Mouse (Mus musculus): ENCODE results near the gene Pkib.

Gene Pkib

GRCm38 (mm10) chr10:57731672-57732071 is 99.9 kb downstream of the Pkib start:
- in situ Hi-C loops (cut with MboI; ENCODE audit: low sequenced_read_pairs) = no loop called here

DNA sequence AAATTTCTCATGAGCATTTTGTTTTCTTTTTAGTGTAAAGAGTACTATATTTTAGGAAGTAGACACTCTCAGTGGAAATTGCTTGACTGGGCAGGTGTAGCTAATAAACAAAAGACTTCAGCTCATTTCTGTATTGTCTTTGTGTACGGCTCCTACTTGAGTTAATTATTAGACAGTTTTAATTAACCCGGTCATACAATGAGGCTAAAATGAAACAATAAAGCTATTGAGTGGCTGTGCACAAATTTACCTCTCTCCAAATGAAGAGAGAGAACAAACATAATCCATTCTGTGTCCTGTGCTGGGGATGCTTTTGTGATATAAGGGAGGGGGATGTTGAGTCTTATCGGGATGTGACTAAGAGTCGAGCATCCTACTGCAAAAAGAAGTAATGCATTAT is 109.0 kb downstream of the Pkib start:
- in situ Hi-C loops (cut with MboI; ENCODE audit: low sequenced_read_pairs) = no loop called here

DNA sequence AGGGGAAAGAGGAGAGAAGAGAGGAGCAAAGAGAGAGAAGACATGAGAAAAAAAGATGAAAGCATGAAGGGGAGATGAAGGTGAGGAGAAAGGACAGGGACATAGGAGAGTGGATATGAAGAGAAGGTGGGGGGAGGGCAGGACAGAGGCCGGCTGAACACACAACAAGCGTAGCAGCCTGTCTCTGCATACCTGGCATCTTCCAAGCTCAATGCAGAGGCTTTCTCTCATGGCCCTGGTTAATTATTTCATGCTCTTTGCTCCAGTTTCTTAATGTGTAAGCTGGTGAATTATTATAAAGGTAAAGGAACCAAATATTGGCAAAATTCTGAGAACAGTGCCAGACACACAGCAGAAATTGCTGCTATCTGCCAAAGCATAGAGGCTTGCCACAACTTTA is 109.6 kb downstream of the Pkib start:
- in situ Hi-C loops (cut with MboI; ENCODE audit: low sequenced_read_pairs) = no loop called here

DNA sequence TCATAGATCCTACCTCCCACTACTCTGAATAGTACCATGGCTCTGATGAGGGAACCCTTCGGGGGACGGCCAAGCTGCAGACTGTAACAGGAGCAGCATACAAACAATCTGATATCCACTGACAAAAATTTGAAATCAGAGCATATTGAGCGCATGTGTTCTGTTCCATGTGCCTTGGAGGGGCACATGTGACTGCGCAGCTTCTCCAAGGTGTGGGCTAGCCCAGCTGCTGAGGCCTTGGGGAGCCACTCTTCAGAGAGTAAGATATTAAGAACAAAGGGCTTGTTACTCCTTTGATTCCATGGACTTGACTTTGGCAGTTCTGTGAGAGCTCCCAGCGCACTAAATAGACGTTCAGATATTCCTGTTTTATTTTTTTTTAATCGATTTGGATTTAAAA is 111.3 kb downstream of the Pkib start:
- in situ Hi-C loops (cut with MboI; ENCODE audit: low sequenced_read_pairs) = no loop called here

GRCm38 (mm10) chr10:57743606-57744016 is 111.8 kb downstream of the Pkib start:
- in situ Hi-C loops (cut with MboI; ENCODE audit: low sequenced_read_pairs) = no loop called here

- in situ Hi-C loops (cut with MboI; ENCODE audit: low sequenced_read_pairs) = no loop called here
Observed at GRCm38 (mm10) chr10:57744128-57744765, 112.5 kb downstream of the Pkib start.

- in situ Hi-C loops (cut with MboI; ENCODE audit: low sequenced_read_pairs) = no loop called here
Observed at GRCm38 (mm10) chr10:57745452-57745851, 113.7 kb downstream of the Pkib start.

- in situ Hi-C loops (cut with MboI; ENCODE audit: low sequenced_read_pairs) = no loop called here
Observed at GRCm38 (mm10) chr10:57747127-57747526, 115.3 kb downstream of the Pkib start.

- in situ Hi-C loops (cut with MboI; ENCODE audit: low sequenced_read_pairs) = no loop called here
Observed at GRCm38 (mm10) chr10:57753343-57753742, 121.6 kb downstream of the Pkib start.

GRCm38 (mm10) chr10:57755201-57755736 is 123.5 kb downstream of the Pkib start:
- in situ Hi-C loops (cut with MboI; ENCODE audit: low sequenced_read_pairs) = no loop called here

- in situ Hi-C loops (cut with MboI; ENCODE audit: low sequenced_read_pairs) = no loop called here
Observed at GRCm38 (mm10) chr10:57758999-57759398, 127.2 kb downstream of the Pkib start.

DNA sequence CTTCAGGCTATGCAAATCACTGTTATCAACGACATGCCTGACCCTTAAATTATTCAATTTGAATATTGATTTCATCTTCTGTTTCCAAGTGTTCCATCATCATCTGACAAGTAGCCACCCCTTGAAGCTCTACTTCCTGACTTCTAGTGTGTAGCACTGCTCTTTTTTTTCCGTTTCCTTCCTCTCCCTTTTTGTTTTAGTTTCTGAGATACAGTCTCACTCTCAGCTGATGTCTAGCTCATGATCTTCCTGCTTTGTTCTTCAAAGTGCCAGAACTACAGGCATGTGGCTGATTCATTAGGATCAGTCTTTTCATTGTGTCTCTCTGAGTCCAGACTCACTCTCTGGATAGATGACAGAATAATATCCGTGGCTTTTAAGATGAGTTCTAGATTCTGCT is 128.9 kb downstream of the Pkib start:
- in situ Hi-C loops (cut with MboI; ENCODE audit: low sequenced_read_pairs) = no loop called here

DNA sequence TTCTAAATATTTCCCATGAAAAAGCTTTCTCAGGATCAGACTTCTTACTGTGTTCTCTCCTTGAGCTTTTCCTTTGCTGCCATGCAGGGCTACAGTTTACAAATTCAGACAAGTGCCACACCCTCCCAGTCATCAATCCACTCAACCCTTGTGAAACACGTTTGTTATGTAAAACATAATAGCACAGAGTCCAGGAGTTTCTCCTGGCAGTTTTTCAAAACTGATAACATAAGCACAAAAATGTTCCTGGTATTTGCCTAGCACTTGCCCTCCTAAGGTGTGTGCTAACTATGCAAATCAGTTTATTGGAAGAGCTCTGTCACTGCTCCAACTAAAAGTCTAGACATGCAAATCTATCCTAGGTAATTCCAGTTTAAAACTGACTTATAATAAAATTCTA is 131.3 kb downstream of the Pkib start:
- in situ Hi-C loops (cut with MboI; ENCODE audit: low sequenced_read_pairs) = no loop called here

GRCm38 (mm10) chr10:57783289-57784130 is 151.7 kb downstream of the Pkib start:
- in situ Hi-C loops (cut with MboI; ENCODE audit: low sequenced_read_pairs) = no loop called here

DNA sequence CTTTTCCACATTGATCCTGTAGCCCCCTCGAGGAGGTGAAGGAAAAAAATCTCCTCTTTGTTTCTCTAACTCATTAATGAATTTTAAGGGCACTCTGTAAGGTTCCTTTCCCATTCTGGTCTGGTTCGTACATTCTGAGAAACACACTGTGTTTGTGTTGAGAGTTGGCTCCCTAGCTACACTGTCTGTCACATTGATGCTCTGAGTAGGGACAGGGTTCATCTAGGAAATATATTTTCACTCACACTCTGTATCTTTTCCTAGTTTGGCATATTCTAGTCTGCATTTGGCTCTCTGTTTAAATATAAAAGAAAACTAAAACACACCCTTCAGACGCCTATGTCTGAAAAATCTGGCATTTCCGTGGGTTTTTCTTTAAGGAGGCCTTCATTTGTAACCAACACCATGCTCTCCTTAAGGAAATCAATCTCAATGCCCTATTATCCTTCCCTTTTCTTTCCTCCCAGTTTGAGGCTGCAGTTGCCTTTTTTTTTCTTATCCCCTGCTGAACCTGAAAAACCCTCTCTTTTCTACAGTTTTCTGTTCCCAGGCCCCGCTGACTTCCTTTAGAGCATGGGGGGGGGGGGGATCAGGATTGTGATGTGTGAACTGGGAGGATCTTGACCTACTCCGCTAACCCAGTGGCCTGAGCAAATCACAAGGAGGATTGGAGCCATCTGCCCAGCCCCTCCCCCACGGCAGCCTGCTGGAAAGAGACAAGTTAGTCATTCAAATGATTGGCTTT is 152.5 kb downstream of the Pkib start:
- in situ Hi-C loops (cut with MboI; ENCODE audit: low sequenced_read_pairs) = no loop called here

GRCm38 (mm10) chr10:57784876-57785150 is 153.0 kb downstream of the Pkib start, which contains the start of gene Fabp7:
Gene Fabp7, plus strand, starts transcription at chr10:57784881.
- in situ Hi-C loops (cut with MboI; ENCODE audit: low sequenced_read_pairs) = no loop called here

DNA sequence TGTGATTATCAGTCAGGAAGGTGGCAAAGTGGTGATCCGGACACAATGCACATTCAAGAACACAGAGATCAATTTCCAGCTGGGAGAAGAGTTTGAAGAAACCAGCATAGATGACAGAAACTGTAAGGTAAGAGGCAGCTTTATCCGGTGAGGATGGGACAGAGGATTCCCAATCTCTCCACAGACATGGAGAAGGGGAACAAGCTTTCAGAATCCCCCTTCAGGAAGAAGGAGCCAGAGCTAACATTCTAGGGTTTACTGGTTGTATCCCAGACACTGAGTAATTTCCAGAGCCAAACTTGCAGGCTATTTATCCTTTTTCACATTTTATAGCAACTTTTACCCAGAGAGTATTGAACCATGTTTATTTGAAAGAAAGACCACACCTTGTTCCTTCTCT is 153.8 kb downstream of the Pkib start:
- in situ Hi-C loops (cut with MboI; ENCODE audit: low sequenced_read_pairs) = no loop called here
